Mouse (Mus musculus): ENCODE results near the gene Mlx.

Mlx gene

DNA sequence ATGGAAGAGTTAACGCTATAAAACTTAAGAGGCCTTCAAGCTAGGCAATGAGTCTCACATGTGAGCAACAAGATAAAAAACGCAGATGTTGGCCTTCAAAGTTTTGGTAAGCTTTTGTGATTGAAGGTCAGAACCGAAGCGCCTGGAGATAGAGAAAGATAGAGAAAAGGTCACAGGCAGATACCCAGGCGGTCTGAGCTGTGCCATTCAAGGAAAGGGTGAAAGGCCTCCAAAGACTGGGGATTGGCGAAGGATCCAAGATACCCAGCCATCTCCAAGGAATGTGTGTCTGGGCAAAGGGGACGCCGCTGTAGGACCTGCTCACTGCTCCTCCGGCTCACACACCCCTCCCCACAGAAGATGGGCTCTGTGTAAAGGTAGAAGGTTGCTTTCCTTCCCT, 22.1 kb upstream of the Mlx start:
- in situ Hi-C loops (cut with MboI, MseI), result no loop called here

DNA sequence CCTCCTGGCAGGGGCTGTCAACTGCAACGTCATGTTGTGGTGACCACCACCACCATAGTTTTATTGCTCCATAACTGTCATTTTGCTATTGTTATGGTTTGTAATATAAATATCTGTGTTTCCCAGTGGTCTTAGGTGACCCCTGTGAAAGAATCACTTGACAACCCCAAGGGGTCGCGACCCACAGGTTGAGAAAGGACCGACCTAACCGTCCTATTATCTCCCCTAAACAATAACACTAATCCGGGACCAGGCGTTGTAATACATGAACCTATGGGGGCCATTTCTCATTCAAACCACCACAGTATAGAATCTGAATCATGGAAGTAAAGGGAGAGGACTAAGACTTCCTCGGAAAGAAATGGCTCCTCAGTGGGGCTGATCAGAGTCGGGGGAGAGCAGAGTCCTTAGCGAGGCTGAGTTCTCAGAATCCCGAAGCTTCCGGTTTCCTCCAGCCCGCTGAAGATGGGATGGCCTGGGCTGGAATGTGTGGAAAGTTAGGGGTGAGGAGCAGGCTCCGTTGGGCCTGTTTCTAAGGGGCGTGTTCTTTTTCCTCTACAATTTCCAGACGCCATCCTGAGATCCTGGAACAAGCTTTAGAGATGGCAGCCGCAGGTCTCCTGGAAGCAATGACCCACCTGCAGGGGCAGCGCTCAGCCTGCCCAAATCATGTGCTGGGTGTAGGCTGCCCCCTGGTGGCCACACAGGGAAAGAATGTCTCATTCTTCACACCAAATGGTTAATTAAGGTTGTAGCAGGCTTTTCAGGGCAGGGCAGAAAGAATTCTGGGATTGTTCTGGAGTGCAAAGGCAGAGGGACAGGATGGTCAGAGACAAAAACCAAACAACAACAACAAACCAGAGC, 20.3 kb upstream of the Mlx start:
- in situ Hi-C loops (cut with MboI, MseI), result no loop called here

DNA sequence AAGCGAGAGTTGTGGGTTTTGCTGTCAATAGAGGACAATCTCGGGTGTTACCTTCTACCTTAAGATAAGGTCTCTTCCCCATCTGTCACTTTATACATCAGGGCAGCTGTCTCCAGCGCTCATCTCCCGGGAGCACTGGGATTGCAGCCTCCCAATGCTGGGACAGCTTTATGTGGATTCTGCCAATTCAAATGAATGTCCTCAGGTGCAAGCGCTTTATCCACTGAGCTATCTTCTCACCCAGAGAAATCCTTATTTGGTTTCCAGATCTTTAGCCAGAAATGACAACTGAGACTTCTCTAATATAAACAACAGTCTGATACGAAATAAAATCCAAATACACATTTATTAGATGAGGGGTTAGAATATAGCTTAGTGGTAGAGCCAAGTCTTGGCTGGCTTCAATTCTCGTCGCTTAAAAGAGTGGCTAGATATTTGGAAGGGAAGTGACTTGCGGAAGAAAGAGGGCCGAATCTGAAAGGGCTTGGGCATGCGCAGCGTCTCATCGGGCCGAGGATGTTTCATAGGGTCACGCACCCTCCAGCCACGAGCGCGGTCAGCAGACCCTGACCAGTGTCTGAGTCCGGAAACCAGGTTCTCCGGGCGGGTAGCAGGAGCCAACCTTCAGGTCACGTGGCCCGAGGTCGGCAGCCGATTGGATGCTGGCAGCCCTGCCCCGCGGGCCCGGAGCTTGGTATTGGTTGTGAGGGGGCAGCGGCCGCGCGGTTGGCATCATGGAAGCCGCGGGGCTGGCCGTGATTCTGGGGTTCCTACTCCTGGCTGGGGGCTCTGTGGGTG, 17.5 kb upstream of the Mlx start, which contains the start of gene Naglu:
Gene Naglu, plus strand, starts transcription at position 622 of the 798 bp plus-strand sequence.
- in situ Hi-C loops (cut with MboI, MseI), result no loop called here

DNA sequence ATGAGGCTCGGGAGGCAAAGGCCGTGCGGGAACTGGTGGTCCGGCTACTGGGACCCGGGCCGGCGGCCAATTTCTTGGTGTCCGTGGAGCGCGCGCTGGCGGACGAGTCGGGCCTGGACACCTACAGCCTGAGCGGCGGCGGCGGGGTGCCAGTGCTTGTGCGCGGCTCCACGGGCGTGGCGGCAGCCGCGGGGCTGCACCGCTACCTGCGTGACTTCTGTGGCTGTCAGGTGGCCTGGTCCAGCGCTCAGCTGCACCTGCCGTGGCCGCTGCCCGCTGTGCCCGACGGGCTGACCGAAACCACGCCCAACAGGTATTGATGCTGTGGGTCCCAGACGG, 16.9 kb upstream of the Mlx start:
- in situ Hi-C loops (cut with MboI, MseI), result no loop called here

DNA sequence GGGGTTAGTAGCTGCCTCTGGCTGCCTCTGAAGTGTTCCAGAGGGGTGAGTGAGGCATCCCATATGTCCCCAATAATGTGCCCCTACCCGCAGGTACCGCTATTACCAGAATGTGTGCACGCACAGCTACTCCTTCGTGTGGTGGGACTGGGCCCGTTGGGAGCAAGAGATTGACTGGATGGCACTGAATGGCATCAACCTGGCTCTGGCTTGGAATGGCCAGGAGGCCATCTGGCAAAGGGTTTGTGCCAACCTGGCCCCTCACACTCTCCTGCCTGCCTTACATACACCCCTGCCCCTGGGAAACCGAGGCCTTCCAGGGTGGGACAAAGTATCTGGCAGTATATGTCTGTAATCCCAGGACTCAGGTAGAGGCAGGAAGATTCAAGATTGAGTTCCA, 16.1 kb upstream of the Mlx start:
- in situ Hi-C loops (cut with MboI, MseI), result no loop called here

GRCm38 (mm10) chr11:101071810-101072428, 15.2 kb upstream of the Mlx start:
- in situ Hi-C loops (cut with MboI, MseI), result no loop called here

GRCm38 (mm10) chr11:101078121-101078520, 9.0 kb upstream of the Mlx start, which contains the start of gene Hsd17b1:
Hsd17b1 (plus strand) TSS chr11:101078411.
- in situ Hi-C loops (cut with MboI, MseI), result no loop called here

DNA sequence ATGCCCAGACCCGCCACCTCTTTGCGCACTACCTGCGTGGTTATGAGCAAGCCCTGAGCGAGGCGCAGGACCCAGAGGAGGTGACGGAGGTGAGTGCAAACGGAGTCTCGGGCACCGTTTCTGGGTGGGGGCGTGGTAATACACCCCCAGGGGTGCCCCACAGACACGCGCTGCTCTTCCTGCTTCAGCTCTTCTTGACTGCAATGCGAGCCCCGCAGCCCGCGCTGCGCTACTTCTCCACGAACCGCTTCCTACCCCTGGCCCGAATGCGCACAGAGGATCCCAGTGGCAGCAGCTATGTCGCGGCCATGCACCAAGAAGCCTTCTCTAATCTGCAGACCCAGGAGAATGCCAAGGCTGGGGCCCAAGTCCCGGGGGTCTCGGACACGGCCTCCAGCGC, 7.3 kb upstream of the Mlx start:
- in situ Hi-C loops (cut with MboI, MseI), result no loop called here

DNA sequence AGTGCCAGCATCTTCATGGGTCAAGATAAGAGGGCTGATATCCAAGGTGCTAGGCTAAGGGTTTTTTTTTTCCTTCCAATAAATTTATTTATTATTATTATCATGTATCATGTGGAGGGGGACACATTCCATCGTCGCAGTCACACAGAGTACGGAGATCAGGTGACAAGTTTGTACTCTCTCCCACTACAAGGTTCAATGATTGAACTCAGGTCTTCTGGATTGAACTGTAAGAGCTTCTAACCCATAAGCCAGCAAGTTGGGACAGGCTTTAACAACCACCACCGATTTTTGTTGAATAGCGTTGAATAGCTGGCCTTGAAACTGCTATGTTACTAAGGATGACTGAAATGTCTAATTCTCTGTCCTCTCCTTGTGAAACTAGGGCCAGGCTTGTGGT, 6.7 kb upstream of the Mlx start:
- in situ Hi-C loops (cut with MboI, MseI), result no loop called here

DNA sequence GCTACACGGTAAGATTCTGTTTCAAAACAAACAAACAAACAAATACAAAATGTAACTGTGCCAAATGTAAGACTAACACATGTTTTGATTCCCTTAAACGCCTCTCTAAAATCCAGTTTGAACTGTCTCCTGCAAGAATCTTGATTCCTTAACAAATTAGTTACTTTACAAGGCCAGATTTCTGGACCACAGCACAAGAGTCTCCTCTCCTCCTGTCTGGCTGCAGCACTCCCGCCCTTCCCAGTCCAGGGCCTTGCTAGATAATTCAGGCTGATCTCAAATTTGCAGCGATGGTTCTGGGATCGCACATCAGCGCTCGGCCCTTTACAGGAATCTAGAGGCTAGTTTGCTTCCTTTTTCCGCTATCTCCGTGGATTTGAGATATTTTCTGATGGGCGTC, 5.4 kb upstream of the Mlx start:
- in situ Hi-C loops (cut with MboI, MseI), result no loop called here

DNA sequence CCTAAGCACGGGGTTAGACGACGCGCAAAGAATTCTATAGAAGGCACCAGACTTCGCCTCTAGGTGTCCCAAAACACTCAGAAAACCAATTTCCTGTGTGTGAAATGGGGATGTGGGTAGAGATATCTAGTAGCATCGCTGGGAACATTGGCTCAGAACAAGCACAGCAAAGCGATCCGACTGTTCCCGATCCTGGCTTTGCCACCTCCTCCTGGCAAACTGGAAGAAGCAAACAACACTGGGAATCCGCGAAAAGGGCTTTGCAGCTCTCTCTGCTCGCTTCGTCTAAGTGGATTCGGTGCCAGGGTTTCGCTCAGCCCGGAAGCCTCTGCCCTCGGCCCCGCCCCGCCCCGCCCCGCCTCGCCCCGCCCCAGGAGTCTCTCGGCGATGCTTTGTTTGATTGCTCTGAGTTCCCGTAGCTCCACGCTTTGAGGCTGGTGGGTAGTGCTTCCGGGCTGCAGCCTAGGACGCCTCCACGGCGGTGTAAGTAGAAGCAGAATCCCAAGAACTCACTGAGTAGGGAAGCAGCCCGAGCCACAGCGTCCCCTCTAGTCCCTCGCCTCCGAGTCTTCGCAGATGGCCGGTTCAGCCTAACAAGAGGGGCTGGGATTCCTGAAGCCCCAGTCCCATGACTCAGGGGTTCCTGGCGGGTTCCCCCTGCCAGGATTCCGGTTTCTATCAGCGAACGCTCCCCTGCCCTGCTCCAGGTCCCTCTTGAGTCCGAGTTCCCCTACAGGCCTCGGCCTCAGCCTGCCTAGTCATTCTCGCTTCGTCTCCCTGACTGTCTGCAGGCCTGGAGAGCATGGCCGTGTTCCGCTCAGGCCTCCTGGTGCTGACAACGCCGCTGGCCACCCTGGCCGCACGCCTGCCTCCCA, 4.6 kb upstream of the Mlx start, which contains the start of gene Coasy:
Gene Coasy, plus strand, starts transcription at position 358 of the 875 bp plus-strand sequence.
- in situ Hi-C loops (cut with MboI, MseI), result no loop called here

DNA sequence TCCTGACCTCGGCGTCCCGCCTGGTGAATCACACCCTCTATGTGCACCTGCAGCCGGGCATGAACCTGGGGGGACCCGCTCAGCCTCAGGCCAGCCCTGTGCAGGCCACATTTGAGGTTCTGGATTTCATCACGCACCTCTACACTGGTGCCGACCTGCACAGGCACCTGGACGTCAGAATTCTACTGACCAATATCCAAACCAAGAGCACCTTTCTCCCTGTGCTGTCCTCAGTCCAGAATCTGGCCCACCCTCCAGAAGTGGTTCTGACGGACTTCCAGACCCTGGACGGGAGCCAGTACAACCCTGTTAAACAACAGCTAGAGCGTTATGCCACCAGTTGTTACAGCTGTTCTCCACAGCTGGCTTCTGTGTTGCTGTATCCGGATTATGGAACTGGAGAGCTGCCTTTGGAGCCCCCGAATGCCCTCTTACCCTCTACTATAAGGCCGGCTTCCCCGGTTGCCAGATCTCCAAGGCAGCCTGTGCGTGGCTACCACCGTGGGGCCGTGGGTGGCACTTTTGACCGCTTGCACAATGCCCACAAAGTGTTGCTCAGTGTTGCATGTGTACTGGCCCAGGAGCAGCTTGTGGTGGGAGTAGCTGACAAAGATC, 3.9 kb upstream of the Mlx start:
- in situ Hi-C loops (cut with MboI, MseI), result no loop called here

- in situ Hi-C loops (cut with MboI, MseI), result no loop called here
These were observed 2.8 kb upstream of the Mlx start for GRCm38 (mm10) chr11:101084246-101084645.

- in situ Hi-C loops (cut with MboI, MseI), result loop anchor here (5.0 kb wide), 1 partner anchor 37 kb away; no protein-coding TSS in a partner anchor
These were observed 2.3 kb upstream of the Mlx start for GRCm38 (mm10) chr11:101084811-101085210.

- in situ Hi-C loops (cut with MboI, MseI), result loop anchor here (5.0 kb wide), 1 partner anchor 37 kb away; no protein-coding TSS in a partner anchor
These were observed 1.3 kb upstream of the Mlx start for GRCm38 (mm10) chr11:101085617-101086322.

GRCm38 (mm10) chr11:101086323-101086674, 778 bp upstream of the Mlx start:
- in situ Hi-C loops (cut with MboI, MseI), result loop anchor here (5.0 kb wide), 1 partner anchor 36 kb away; no protein-coding TSS in a partner anchor

- in situ Hi-C loops (cut with MboI, MseI), result loop anchor here (5.0 kb wide), 1 partner anchor 35 kb away; no protein-coding TSS in a partner anchor
These were observed 592 bp downstream of the Mlx start for GRCm38 (mm10) chr11:101087682-101088055.

DNA sequence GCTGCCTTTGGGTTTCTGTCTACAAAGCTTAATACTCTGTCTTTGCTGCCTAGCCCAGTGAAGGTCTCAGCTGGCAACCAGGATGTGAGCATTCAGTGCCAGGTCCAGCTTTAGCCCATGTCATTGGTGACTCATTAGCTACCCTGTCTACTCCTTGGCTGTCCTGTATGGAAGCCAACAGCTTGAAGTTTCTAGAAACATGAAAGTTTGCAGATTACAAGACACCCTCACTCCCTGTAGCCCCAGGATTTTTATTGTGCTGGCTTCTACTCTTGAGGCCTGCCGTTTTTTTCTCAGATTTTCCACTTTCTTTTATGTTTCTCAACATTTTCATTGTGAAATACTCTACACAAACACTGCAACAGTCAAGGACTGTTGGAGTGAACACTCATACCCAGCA, 2.9 kb downstream of the Mlx start:
- in situ Hi-C loops (cut with MboI, MseI), result loop anchor here (5.0 kb wide), 1 partner anchor 32 kb away; no protein-coding TSS in a partner anchor

DNA sequence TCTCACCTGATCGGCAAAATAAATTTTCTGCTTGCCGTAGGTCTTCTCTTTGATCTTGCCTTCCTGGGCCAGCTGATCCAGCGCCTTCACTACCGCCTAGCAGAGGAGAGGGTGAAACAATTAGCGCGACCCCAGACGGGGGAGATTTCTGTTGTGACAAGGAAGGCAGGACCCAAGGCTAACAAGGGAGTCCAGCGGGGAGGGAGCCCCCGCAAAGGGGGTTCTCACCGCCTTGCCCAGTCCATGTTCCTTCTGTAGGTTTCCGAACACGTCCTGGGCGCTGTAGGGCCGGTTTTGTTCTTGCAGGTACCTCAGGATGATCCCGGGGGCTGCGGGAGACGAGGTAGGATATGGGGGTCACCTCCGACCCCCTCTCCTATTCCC, 7.8 kb downstream of the Mlx start:
- in situ Hi-C loops (cut with MboI, MseI), result no loop called here
